17 mouse cellular contexts compared by ENCODE assay signal in genomic region chr9:95795077-95795784, GRCm38 (mm10). TPM values are rescaled to one million over a fixed set of nuclear protein-coding genes. Genes with fewer than 3 reads are reported as not detected.
A peak's percentile ranks its signal among the peaks of the same experiment; 100 is the strongest.
DNase-seq lines count a peak whose midpoint lies in the region; ATAC-seq and TF ChIP-seq lines count a peak whose summit lies in the region.
"Had no signal": no experiment of that assay in that cellular context is flagged by ENCODE, and none has a peak within 500 bp of the region (broad histone marks: within the 10 kb centered on the region; RNA-seq: fewer than 3 reads in every experiment).

No protein-coding gene starts in this region.

- peaks cover 5% of the 10 kb centered on the region; the same call in 1 of the 2 replicates for H3K9me3 ChIP-seq in forebrain, embryonic 10.5 days
- H3K9me3 ChIP-seq in forebrain, postnatal 0 days (ENCODE audit: low read length) = no peaks in the 10 kb centered on the region
- no peaks in the 10 kb centered on the region for H3K9me3 ChIP-seq in intestine, embryonic 16.5 days (ENCODE audit: control insufficient read depth, low read length)
- no peaks in the 10 kb centered on the region for H3K9me3 ChIP-seq in kidney, postnatal 0 days (replicated peaks; ENCODE audit: low read length)
- H3K9me3 ChIP-seq in stomach, embryonic 15.5 days = no peaks in the 10 kb centered on the region
- H3K9me3 ChIP-seq: neural tube, embryonic 15.5 days had no signal

- H3K4me2 ChIP-seq in forebrain, postnatal 0 days (ENCODE audit: low read depth) = no peak overlapping the region
- no peak overlapping the region for H3K4me2 ChIP-seq in intestine, embryonic 16.5 days (ENCODE audit: low read depth, low read length)
- H3K4me2 ChIP-seq in kidney, postnatal 0 days (ENCODE audit: low read length) = no peak overlapping the region
- H3K4me2 ChIP-seq in stomach, embryonic 15.5 days = no peak overlapping the region; the same call in 1 of the 2 replicates
- H3K4me2 ChIP-seq: limb, embryonic 13.5 days; midbrain, embryonic 11.5 days; neural tube, embryonic 15.5 days had no signal

- ATAC-seq in forebrain, postnatal 0 days = no peak
- peak; percentile 97 for ATAC-seq in intestine, embryonic 16.5 days
- peak; percentile 95 for ATAC-seq in kidney, postnatal 0 days (replicated peaks; ENCODE audit: low FRiP score, low read depth)
- ATAC-seq in stomach, embryonic 15.5 days (ENCODE audit: insufficient read depth, low FRiP score, low read depth) = peak; percentile 84
- ATAC-seq: hindbrain, postnatal 0 days; lung, postnatal 0 days had no signal

- no peaks in the 10 kb centered on the region for H3K27me3 ChIP-seq in forebrain, embryonic 10.5 days (ENCODE audit: poor library complexity, severe bottlenecking)
- H3K27me3 ChIP-seq in forebrain, postnatal 0 days (ENCODE audit: insufficient read depth, low read length) = no peaks in the 10 kb centered on the region
- H3K27me3 ChIP-seq in intestine, embryonic 16.5 days (replicated peaks; ENCODE audit: control insufficient read depth, insufficient read depth, low read length) = no peaks in the 10 kb centered on the region
- no peaks in the 10 kb centered on the region for H3K27me3 ChIP-seq in kidney, postnatal 0 days (ENCODE audit: insufficient read depth, low read length)
- no peaks in the 10 kb centered on the region for H3K27me3 ChIP-seq in stomach, embryonic 15.5 days (replicated peaks)
- no peaks in the 10 kb centered on the region for H3K27me3 ChIP-seq in thymus, adult 2 months (ENCODE audit: control insufficient read depth, insufficient read depth, low read length)
- H3K27me3 ChIP-seq: limb, embryonic 13.5 days; neural tube, embryonic 15.5 days had no signal

- WGBS in forebrain, embryonic 10.5 days = 74% methylated on average over 2 of the region's 2 CpGs
- 81% methylated on average over 2 of the region's 2 CpGs for whole genome bisulfite sequencing in forebrain, postnatal 0 days
- 67% methylated on average over 2 of the region's 2 CpGs for WGBS in intestine, embryonic 16.5 days
- WGBS in kidney, postnatal 0 days = 85% methylated on average over 2 of the region's 2 CpGs
- WGBS in stomach, embryonic 15.5 days = 77% methylated on average over 2 of the region's 2 CpGs
- WGBS in thymus, adult 2 months = 93% methylated on average over 2 of the region's 2 CpGs

- no peak for TF ChIP-seq POLR2A in thymus, adult 2 months (IDR thresholded peaks at IDR 0.05; ENCODE audit: control insufficient read depth, extremely low read depth, insufficient read depth, low read length, poor library complexity)

- H3K4me1 ChIP-seq in forebrain, embryonic 10.5 days = peaks cover 15% of the 10 kb centered on the region
- H3K4me1 ChIP-seq in forebrain, postnatal 0 days (ENCODE audit: insufficient read depth) = no peaks in the 10 kb centered on the region
- H3K4me1 ChIP-seq in intestine, embryonic 16.5 days (ENCODE audit: control insufficient read depth, insufficient read depth, low read length) = 0 out of 2 replicates have a peak, but pooled peaks cover 5% of the 10 kb centered on the region
- H3K4me1 ChIP-seq in kidney, postnatal 0 days (replicated peaks; ENCODE audit: insufficient read depth, low read length) = no peaks in the 10 kb centered on the region
- H3K4me1 ChIP-seq in stomach, embryonic 15.5 days = no peaks in the 10 kb centered on the region
- no peaks in the 10 kb centered on the region for H3K4me1 ChIP-seq in thymus, adult 2 months (replicated peaks; ENCODE audit: control insufficient read depth, insufficient read depth, low read length)
- H3K4me1 ChIP-seq: limb, embryonic 13.5 days; neural tube, embryonic 15.5 days had no signal

- 0 out of 2 replicates have a peak overlapping the region, but pooled peaks have one; percentile 36 for H3K27ac ChIP-seq in forebrain, embryonic 10.5 days
- no peak overlapping the region for H3K27ac ChIP-seq in forebrain, postnatal 0 days (ENCODE audit: low read depth, low read length)
- peak overlapping the region; percentile 95 for H3K27ac ChIP-seq in intestine, embryonic 16.5 days (ENCODE audit: low read length)
- H3K27ac ChIP-seq in kidney, postnatal 0 days = peak overlapping the region; percentile 81
- H3K27ac ChIP-seq in stomach, embryonic 15.5 days = peak overlapping the region; percentile 77
- no peak overlapping the region for H3K27ac ChIP-seq in thymus, adult 2 months (ENCODE audit: control insufficient read depth, insufficient read depth, low read length)
- H3K27ac ChIP-seq: hindbrain, postnatal 0 days; limb, embryonic 13.5 days; neural tube, embryonic 15.5 days had no signal

- H3K4me3 ChIP-seq in forebrain, embryonic 10.5 days = no peak overlapping the region
- no peak overlapping the region for H3K4me3 ChIP-seq in forebrain, postnatal 0 days (ENCODE audit: low read depth, low read length)
- H3K4me3 ChIP-seq in intestine, embryonic 16.5 days (ENCODE audit: low read length) = no peak overlapping the region
- no peak overlapping the region for H3K4me3 ChIP-seq in kidney, postnatal 0 days (replicated peaks; ENCODE audit: low read depth, low read length)
- H3K4me3 ChIP-seq in stomach, embryonic 15.5 days (replicated peaks) = no peak overlapping the region
- no peak overlapping the region for H3K4me3 ChIP-seq in thymus, adult 2 months (ENCODE audit: control insufficient read depth, insufficient read depth, low read length)
- H3K4me3 ChIP-seq: limb, embryonic 13.5 days; neural tube, embryonic 15.5 days had no signal

- no peaks in the 10 kb centered on the region for H3K36me3 ChIP-seq in forebrain, embryonic 10.5 days (replicated peaks)
- no peaks in the 10 kb centered on the region for H3K36me3 ChIP-seq in forebrain, postnatal 0 days (ENCODE audit: insufficient read depth)
- H3K36me3 ChIP-seq in intestine, embryonic 16.5 days (ENCODE audit: control insufficient read depth, insufficient read depth, low read length) = no peaks in the 10 kb centered on the region
- H3K36me3 ChIP-seq in kidney, postnatal 0 days (ENCODE audit: insufficient read depth, low read length) = no peaks in the 10 kb centered on the region
- no peaks in the 10 kb centered on the region for H3K36me3 ChIP-seq in stomach, embryonic 15.5 days
- no peaks in the 10 kb centered on the region for H3K36me3 ChIP-seq in thymus, adult 2 months (ENCODE audit: control insufficient read depth, insufficient read depth, low read length)
- H3K36me3 ChIP-seq: limb, embryonic 13.5 days; neural tube, embryonic 15.5 days had no signal

- no peak for DNase-seq in forebrain, embryonic 10.5 days (ENCODE audit: extremely low spot score, low spot score)
- no peak for DNase-seq in forebrain, postnatal 0 days
- DNase-seq in kidney, postnatal 0 days (ENCODE audit: low spot score) = peak; percentile 21
- no peak for DNase-seq in thymus, adult 2 months
- DNase-seq in spleen, adult 12 weeks (ENCODE audit: low spot score) = no peak
- DNase-seq in urinary bladder, postnatal 25 days (ENCODE audit: low spot score) = no peak
- DNase-seq: adrenal gland, postnatal 36 days; cerebellum, postnatal 14 days; retina, postnatal 1 day had no signal

- no peak overlapping the region for H3K9ac ChIP-seq in forebrain, postnatal 0 days
- H3K9ac ChIP-seq in intestine, embryonic 16.5 days (ENCODE audit: low read depth, low read length) = peak overlapping the region; percentile 53; the same call in 1 of the 2 replicates
- H3K9ac ChIP-seq in kidney, postnatal 0 days (ENCODE audit: low read depth, low read length) = no peak overlapping the region
- H3K9ac ChIP-seq in stomach, embryonic 15.5 days = no peak overlapping the region
- H3K9ac ChIP-seq: limb, embryonic 13.5 days; neural tube, embryonic 15.5 days had no signal

- no peak for TF ChIP-seq CTCF in forebrain, postnatal 0 days (IDR thresholded peaks at IDR 0.05; ENCODE audit: low read depth)
- TF ChIP-seq CTCF in kidney, postnatal 0 days (IDR thresholded peaks at IDR 0.05; ENCODE audit: low read depth) = no peak
- TF ChIP-seq CTCF in thymus, adult 2 months (IDR thresholded peaks at IDR 0.05; ENCODE audit: borderline replicate concordance, control insufficient read depth, extremely low read depth, insufficient read depth, low read length, poor library complexity) = no peak

RNA-seq across cellular contexts. Expression of gene Trpc1, which starts 45.1 kb away (rescaled TPM):
- polyA plus RNA-seq in forebrain, embryonic 10.5 days (2016; fragmentation: Nextera tagmentation; extraction: Ambion mirVana) = 1.5 and 2.0 TPM in 2 replicates
- 27.6 and 33.3 TPM in 2 replicates for total RNA-seq in forebrain, postnatal 0 days (2014; rRNA removed)
- polyA plus RNA-seq in forebrain, postnatal 0 days (2015; fragmentation: Nextera tagmentation; extraction: Ambion mirVana) = 5.2 and 7.3 TPM in 2 replicates
- polyA plus RNA-seq in intestine, embryonic 16.5 days (2015; fragmentation: Nextera tagmentation; extraction: Ambion mirVana) = 0.75 and 2.0 TPM in 2 replicates
- 5.1 and 5.4 TPM in 2 replicates for polyA plus RNA-seq in kidney, postnatal 0 days (2015; fragmentation: Nextera tagmentation; extraction: Ambion mirVana)
- polyA plus RNA-seq in stomach, embryonic 15.5 days (2015; fragmentation: Nextera tagmentation; extraction: Ambion mirVana) = 2.5 and 2.7 TPM in 2 replicates
- 1.2 and 2.0 TPM in 2 replicates for polyA plus RNA-seq in thymus, adult 2 months (2012; rRNA removed)

RNA-seq across cellular contexts. Expression of gene Pls1, which starts 49.9 kb away (rescaled TPM):
- 5.6 and 5.9 TPM in 2 replicates for polyA plus RNA-seq in forebrain, embryonic 10.5 days (2016; fragmentation: Nextera tagmentation; extraction: Ambion mirVana)
- total RNA-seq in forebrain, postnatal 0 days (2014; rRNA removed) = 1.3 and 1.8 TPM in 2 replicates
- polyA plus RNA-seq in forebrain, postnatal 0 days (2015; fragmentation: Nextera tagmentation; extraction: Ambion mirVana) = 2.8 and 2.9 TPM in 2 replicates
- polyA plus RNA-seq in intestine, embryonic 16.5 days (2015; fragmentation: Nextera tagmentation; extraction: Ambion mirVana) = 143 and 201 TPM in 2 replicates
- polyA plus RNA-seq in kidney, postnatal 0 days (2015; fragmentation: Nextera tagmentation; extraction: Ambion mirVana) = 30.2 and 33.4 TPM in 2 replicates
- 32.5 and 36.7 TPM in 2 replicates for polyA plus RNA-seq in stomach, embryonic 15.5 days (2015; fragmentation: Nextera tagmentation; extraction: Ambion mirVana)
- polyA plus RNA-seq in thymus, adult 2 months (2012; rRNA removed) = 1.1 and 1.3 TPM in 2 replicates
- total RNA-seq: gastrocnemius, adult 8-10 months had no signal

Comparison
In these comparisons a context has a peak if more than half of its experiments do, and no peak if none do; other contexts are left out.
1. H3K27ac ChIP-seq: peak in forebrain, embryonic 10.5 days (single experiment), intestine, embryonic 16.5 days (single experiment), kidney, postnatal 0 days (single experiment) and stomach, embryonic 15.5 days (single experiment); none in forebrain, postnatal 0 days (single experiment) and thymus, adult 2 months (single experiment).